Mouse (Mus musculus): ENCODE data around the gene Coro2b.
A peak's percentile ranks its signal among the peaks of the same experiment; 100 is the strongest.

The Coro2b gene

GRCm38 (mm10) chr9:62536655-62537631, at the start of gene Coro2b:
Coro2b (minus strand) TSS chr9:62537044.
- DNase-seq: peak; percentile 90

- DNase-seq: no peak
These were observed 40.7 kb upstream of the Coro2b start for GRCm38 (mm10) chr9:62577558-62577957.

GRCm38 (mm10) chr9:62569121-62569520, 32.3 kb upstream of the Coro2b start:
- peak; percentile 53 for DNase-seq

GRCm38 (mm10) chr9:62567818-62568217, 31.0 kb upstream of the Coro2b start:
- no peak for DNase-seq

- no peak for DNase-seq
These were observed 25.4 kb upstream of the Coro2b start for GRCm38 (mm10) chr9:62562236-62562635.

GRCm38 (mm10) chr9:62560432-62560831, 23.6 kb upstream of the Coro2b start:
- no peak for DNase-seq

- DNase-seq: peak; percentile 83
These were observed 23.2 kb upstream of the Coro2b start for GRCm38 (mm10) chr9:62560006-62560405.

- DNase-seq: no peak
These were observed 22.6 kb upstream of the Coro2b start for GRCm38 (mm10) chr9:62559446-62559845.

- no peak for DNase-seq
These were observed 21.2 kb upstream of the Coro2b start for GRCm38 (mm10) chr9:62558058-62558457.

- DNase-seq: no peak
These were observed 19.9 kb upstream of the Coro2b start for GRCm38 (mm10) chr9:62556748-62557147.

- DNase-seq: peak; percentile 76
These were observed 18.5 kb upstream of the Coro2b start for GRCm38 (mm10) chr9:62555258-62555856.

GRCm38 (mm10) chr9:62554606-62555005, 17.8 kb upstream of the Coro2b start:
- no peak for DNase-seq

- DNase-seq: peak; percentile 80
These were observed 16.6 kb upstream of the Coro2b start for GRCm38 (mm10) chr9:62553366-62553940.

- DNase-seq: no peak
These were observed 14.7 kb upstream of the Coro2b start for GRCm38 (mm10) chr9:62551531-62551930.

GRCm38 (mm10) chr9:62550661-62551093, 13.8 kb upstream of the Coro2b start:
- peak; percentile 84 for DNase-seq

- DNase-seq: peak; percentile 94
These were observed 13.0 kb upstream of the Coro2b start for GRCm38 (mm10) chr9:62549809-62550208.

GRCm38 (mm10) chr9:62547476-62547875, 10.6 kb upstream of the Coro2b start:
- DNase-seq: no peak

GRCm38 (mm10) chr9:62544856-62545255, 8.0 kb upstream of the Coro2b start:
- DNase-seq: no peak

- no peak for DNase-seq
These were observed 7.0 kb upstream of the Coro2b start for GRCm38 (mm10) chr9:62543878-62544277.

- no peak for DNase-seq
These were observed 4.8 kb upstream of the Coro2b start for GRCm38 (mm10) chr9:62541606-62542005.

GRCm38 (mm10) chr9:62541182-62541581, 4.3 kb upstream of the Coro2b start:
- no peak for DNase-seq

- DNase-seq: no peak
These were observed 3.9 kb upstream of the Coro2b start for GRCm38 (mm10) chr9:62540736-62541135.

- DNase-seq: no peak
These were observed 3.3 kb upstream of the Coro2b start for GRCm38 (mm10) chr9:62540166-62540565.

Measured in lung, postnatal 36 days (tissue).